In the genomic region with DNA sequence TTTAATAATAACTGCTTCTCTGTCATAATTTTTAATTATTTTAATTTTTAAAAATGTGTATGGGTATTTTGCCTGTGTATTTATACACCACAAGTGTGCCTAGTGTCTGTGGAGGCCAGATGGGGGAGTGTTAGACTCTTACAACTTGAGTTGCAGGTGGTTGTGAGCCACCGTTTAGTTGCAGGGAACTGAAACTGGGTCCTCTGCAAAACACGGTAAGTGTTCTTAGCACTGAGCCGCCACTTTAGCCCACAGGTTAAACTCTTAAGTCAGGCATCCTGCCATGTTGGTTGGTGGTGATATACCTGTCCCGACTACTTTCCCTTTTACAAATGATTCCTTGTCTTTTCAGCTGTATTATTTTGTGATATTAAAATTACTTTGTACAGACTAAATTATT, we compare ENCODE assay signal across 19 mouse cellular contexts. TPM values are rescaled to one million over a fixed set of nuclear protein-coding genes. Genes with fewer than 3 reads are reported as not detected.
DNase-seq lines count a peak whose midpoint lies in the region; TF ChIP-seq lines count a peak whose summit lies in the region.
"Had no signal": no experiment of that assay in that cellular context is flagged by ENCODE, and none has a peak within 500 bp of the region (broad histone marks: within the 10 kb centered on the region; RNA-seq: fewer than 3 reads in every experiment).

No protein-coding gene starts in this region.

- H3K27ac ChIP-seq in thymus, adult 2 months (ENCODE audit: control insufficient read depth, insufficient read depth, low read length): no peak overlapping the region
- H3K27ac ChIP-seq: embryonic facial prominence, embryonic 10.5 days; embryonic facial prominence, embryonic 12.5 days; forebrain, embryonic 13.5 days; forebrain, embryonic 15.5 days had no signal

- no peak overlapping the region for H3K4me3 ChIP-seq in thymus, adult 2 months (ENCODE audit: control insufficient read depth, insufficient read depth, low read length)
- H3K4me3 ChIP-seq: embryonic facial prominence, embryonic 10.5 days; embryonic facial prominence, embryonic 12.5 days; forebrain, embryonic 13.5 days; forebrain, embryonic 15.5 days had no signal

- no peak for TF ChIP-seq POLR2A in thymus, adult 2 months (IDR thresholded peaks at IDR 0.05; ENCODE audit: control insufficient read depth, extremely low read depth, insufficient read depth, low read length, poor library complexity)

- peak; percentile 87 for DNase-seq in A20 (ENCODE audit: low read depth, low spot score)
- peak; percentile 8 to 10 for DNase-seq in B cell, adult 2 months
- peak; percentile 49 for DNase-seq in splenic B cell, adult 2 months (ENCODE audit: low read depth, low spot score)
- no peak for DNase-seq in urinary bladder, adult 18-20 months (ENCODE audit: low spot score in 2 of 2)
- no peak for DNase-seq in thymus, adult 2 months
- DNase-seq: adrenal gland, adult 8-10 months; adrenal gland, postnatal 14 days; adrenal gland, postnatal 36 days; cerebellum, adult 11-12 months; cerebellum, adult 2 months; cerebellum, adult 9-10 months; cerebellum, postnatal 10 days; cerebellum, postnatal 25 days; forebrain, postnatal 0 days had no signal

- no peaks in the 10 kb centered on the region for H3K27me3 ChIP-seq in splenic B cell, adult 2 months (ENCODE audit: control insufficient read depth, insufficient read depth, low read length, poor library complexity, severe bottlenecking)
- H3K27me3 ChIP-seq in thymus, adult 2 months (ENCODE audit: control insufficient read depth, insufficient read depth, low read length): no peaks in the 10 kb centered on the region
- H3K27me3 ChIP-seq: embryonic facial prominence, embryonic 12.5 days; forebrain, embryonic 13.5 days; forebrain, embryonic 15.5 days; Patski had no signal

- TF ChIP-seq CTCF in thymus, adult 2 months (IDR thresholded peaks at IDR 0.05; ENCODE audit: borderline replicate concordance, control insufficient read depth, extremely low read depth, insufficient read depth, low read length, poor library complexity): no peak

- H3K36me3 ChIP-seq in splenic B cell, adult 2 months (ENCODE audit: control insufficient read depth, insufficient read depth, low read length, poor library complexity, severe bottlenecking): no peaks in the 10 kb centered on the region
- H3K36me3 ChIP-seq in thymus, adult 2 months (ENCODE audit: control insufficient read depth, insufficient read depth, low read length): peaks cover 33% of the 10 kb centered on the region

- peaks cover 2% of the 10 kb centered on the region; the same call in 1 of the 2 replicates for H3K4me1 ChIP-seq in thymus, adult 2 months (replicated peaks; ENCODE audit: control insufficient read depth, insufficient read depth, low read length)
- H3K4me1 ChIP-seq: embryonic facial prominence, embryonic 10.5 days; embryonic facial prominence, embryonic 12.5 days; forebrain, embryonic 13.5 days; forebrain, embryonic 15.5 days had no signal

- WGBS in thymus, adult 2 months: 84% methylated on average over 4 of the region's 4 CpGs

RNA-seq across cellular contexts. Expression of a gene that starts 22.0 kb away (rescaled TPM):
- polyA plus RNA-seq in thymus, adult 2 months (2012; rRNA removed): 53.3 and 64.8 TPM in 2 replicates

RNA-seq across cellular contexts. Expression of a gene that starts 59.9 kb away (rescaled TPM):
- polyA plus RNA-seq in thymus, adult 2 months (2012; rRNA removed): 69.5 and 82.9 TPM in 2 replicates

Comparison
In these comparisons a context has a peak if more than half of its experiments do, and no peak if none do; other contexts are left out.
1. DNase-seq: peak in A20 (single experiment), B cell, adult 2 months (2 of 2) and splenic B cell, adult 2 months (single experiment); none in urinary bladder, adult 18-20 months (0 of 2) and thymus, adult 2 months (single experiment).